Mouse (Mus musculus): ENCODE measurements around the gene Trappc2l.

DNA sequence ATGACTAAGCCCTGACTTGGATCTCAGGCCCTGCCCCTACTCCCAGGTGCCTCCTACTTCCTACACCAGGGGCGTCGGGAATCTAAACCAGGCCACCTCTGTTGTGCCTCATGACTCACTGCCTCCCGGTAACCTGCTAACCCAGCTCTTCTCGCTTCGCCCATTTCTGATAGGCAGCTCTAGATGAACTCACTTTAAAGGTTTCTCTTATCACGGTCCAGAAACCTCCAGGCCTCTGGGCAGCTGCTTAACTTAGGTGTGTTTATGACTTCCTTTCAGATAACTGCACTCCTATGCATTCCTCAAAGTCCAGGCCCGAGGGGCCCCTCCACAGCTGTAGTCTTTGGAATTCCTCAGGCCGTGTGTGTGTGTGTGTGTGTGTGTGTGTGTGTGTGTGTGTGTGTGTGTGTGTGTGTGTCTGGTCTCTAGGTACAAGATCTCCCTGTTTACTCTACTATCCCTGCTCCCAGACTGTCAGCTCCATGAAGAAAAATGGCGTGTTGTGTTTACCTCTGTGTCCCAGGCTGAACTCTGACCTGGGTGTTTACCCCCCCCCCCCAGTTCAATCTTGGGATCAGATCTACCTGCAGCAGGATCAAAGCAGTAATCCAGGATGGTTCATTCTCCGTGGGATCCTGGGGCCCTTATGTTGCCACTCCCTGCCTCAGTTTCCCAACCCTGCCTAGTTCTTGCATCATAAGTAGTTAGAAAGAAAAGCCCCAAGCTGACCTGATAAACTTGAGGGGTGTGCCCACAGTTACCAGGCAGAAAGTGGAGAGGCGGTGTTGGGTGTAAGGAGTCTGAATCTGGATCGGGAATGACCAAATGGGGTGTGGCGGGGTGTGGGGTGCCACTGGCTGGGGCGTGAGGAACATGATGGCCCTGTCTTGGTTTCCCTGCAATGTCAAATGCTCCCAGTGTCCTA, 24.7 kb downstream of the Trappc2l start:
- peak; percentile 80 for TF ChIP-seq EP300 (IDR thresholded peaks at IDR 0.05; ENCODE audit: low read depth)
- no peak for TF ChIP-seq CTCF (IDR thresholded peaks at IDR 0.05; ENCODE audit: low read depth)

Data from liver, postnatal 0 days (tissue).